Comparison of ENCODE assay signal across 8 mouse cellular contexts in genomic region chr1:64618226-64618625, GRCm38 (mm10). TPM values are rescaled to one million over a fixed set of nuclear protein-coding genes. Genes with fewer than 3 reads are reported as not detected.
DNase-seq lines count a peak whose midpoint lies in the region; ATAC-seq and TF ChIP-seq lines count a peak whose summit lies in the region.

No protein-coding gene starts in this region.

- H3K4me3 ChIP-seq in left cerebral cortex, adult 2 months = peak overlapping the region; percentile 96
- H3K4me3 ChIP-seq in embryonic fibroblast, embryonic 13.5 days (ENCODE audit: insufficient read depth, low read length) = peak overlapping the region; percentile 78
- H3K4me3 ChIP-seq in limb, embryonic 12.5 days (replicated peaks) = peak overlapping the region; percentile 74
- peak overlapping the region; percentile 63 for H3K4me3 ChIP-seq in neural tube, embryonic 15.5 days (replicated peaks)

- 65% methylated on average over 3 of the region's 3 CpGs for WGBS in limb, embryonic 12.5 days
- WGBS in neural tube, embryonic 15.5 days = 64% methylated on average over 3 of the region's 3 CpGs

- H3K4me1 ChIP-seq in embryonic fibroblast, embryonic 13.5 days (ENCODE audit: control insufficient read depth, insufficient read depth, low read length) = peaks cover 28% of the 10 kb centered on the region
- H3K4me1 ChIP-seq in limb, embryonic 12.5 days (replicated peaks) = peaks cover 32% of the 10 kb centered on the region
- peaks cover 21% of the 10 kb centered on the region for H3K4me1 ChIP-seq in neural tube, embryonic 15.5 days

- intact Hi-C loops in left cerebral cortex, adult 2 months (cut with DNase I) = loop anchor here (5.0 kb wide), 4 partner anchors 299 to 956 kb away; no protein-coding TSS in a partner anchor
- intact Hi-C loops in left cerebral cortex, postnatal 25 days (cut with DNase I) = loop anchor here (5.0 kb wide), 3 partner anchors 86 to 951 kb away; partner anchors contain the start of gene Creb1

- peak overlapping the region; percentile 87 for H3K9ac ChIP-seq in limb, embryonic 12.5 days (replicated peaks)
- H3K9ac ChIP-seq in neural tube, embryonic 15.5 days (replicated peaks) = peak overlapping the region; percentile 99

- peaks cover 16% of the 10 kb centered on the region for H3K36me3 ChIP-seq in limb, embryonic 12.5 days
- H3K36me3 ChIP-seq in neural tube, embryonic 15.5 days = peaks cover 5% of the 10 kb centered on the region; the same call in 1 of the 2 replicates

- TF ChIP-seq POLR2A in embryonic fibroblast, embryonic 13.5 days (IDR thresholded peaks at IDR 0.05; ENCODE audit: low read depth, low read length) = no peak

- no peak for DNase-seq in left cerebral cortex, adult 2 months (ENCODE audit: extremely low spot score in 1 of 2, low spot score in 2 of 2)
- no peak for DNase-seq in left cerebral cortex, postnatal 25 days (ENCODE audit: low spot score in 2 of 2)
- DNase-seq in left cerebral cortex, adult 9 months (ENCODE audit: low spot score in 2 of 2) = no peak
- DNase-seq in B cell, adult 2 months = no peak
- no peak for DNase-seq in frontal cortex, postnatal 36 days (ENCODE audit: low spot score in 2 of 2)

- H3K27me3 ChIP-seq in limb, embryonic 12.5 days = no peaks in the 10 kb centered on the region
- no peaks in the 10 kb centered on the region for H3K27me3 ChIP-seq in neural tube, embryonic 15.5 days (replicated peaks)

- peak overlapping the region; percentile 99 for H3K27ac ChIP-seq in left cerebral cortex, adult 2 months
- peak overlapping the region; percentile 90 for H3K27ac ChIP-seq in embryonic fibroblast, embryonic 13.5 days (ENCODE audit: insufficient read depth, low read length)
- H3K27ac ChIP-seq in limb, embryonic 12.5 days = peak overlapping the region; percentile 98
- H3K27ac ChIP-seq in neural tube, embryonic 15.5 days (replicated peaks) = peak overlapping the region; percentile 96; the same call in 1 of the 2 replicates

- ATAC-seq in limb, embryonic 12.5 days (ENCODE audit: insufficient number of reproducible peaks, insufficient read depth, low FRiP score, low TSS enrichment, low read depth) = no peak
- ATAC-seq in neural tube, embryonic 15.5 days (ENCODE audit: low FRiP score) = no peak

- peak overlapping the region; percentile 73 for H3K4me2 ChIP-seq in limb, embryonic 12.5 days
- H3K4me2 ChIP-seq in neural tube, embryonic 15.5 days = peak overlapping the region; percentile 77

- TF ChIP-seq CTCF in left cerebral cortex, adult 2 months (IDR thresholded peaks at IDR 0.05) = no peak
- no peak for TF ChIP-seq CTCF in embryonic fibroblast, embryonic 13.5 days (IDR thresholded peaks at IDR 0.05; ENCODE audit: borderline replicate concordance, insufficient read depth, low read length)

- no peaks in the 10 kb centered on the region for H3K9me3 ChIP-seq in limb, embryonic 12.5 days
- H3K9me3 ChIP-seq in neural tube, embryonic 15.5 days (replicated peaks) = no peaks in the 10 kb centered on the region

RNA-seq across cellular contexts. Expression of gene Mettl21a, which starts 1.2 kb away (rescaled TPM):
- 10 to 100 TPM; 13.1 to 14.4 TPM for total RNA-seq in left cerebral cortex, adult 2 months (2021)
- total RNA-seq in left cerebral cortex, postnatal 25 days (2021) = 10 to 100 TPM; 10.8 to 13.4 TPM
- polyA plus RNA-seq in embryonic fibroblast, embryonic 13.5 days (2011; ENCODE audit: insufficient read length, low read depth, missing spikeins) = 27.9 and 29.3 TPM in 2 replicates
- polyA plus RNA-seq in limb, embryonic 12.5 days (2016; fragmentation: Nextera tagmentation; extraction: Ambion mirVana) = 20.5 and 22.5 TPM in 2 replicates
- 17.7 and 18.8 TPM in 2 replicates for polyA plus RNA-seq in neural tube, embryonic 15.5 days (2015; fragmentation: Nextera tagmentation; extraction: Ambion mirVana)
